ENCODE assay signal across 9 mouse cellular contexts in genomic region chr7:105762517-105763270, GRCm38 (mm10). TPM values are rescaled to one million over a fixed set of nuclear protein-coding genes. Genes with fewer than 3 reads are reported as not detected.
A peak's percentile ranks its signal among the peaks of the same experiment; 100 is the strongest.
DNase-seq lines count a peak whose midpoint lies in the region; ATAC-seq lines count a peak whose summit lies in the region.
"Had no signal": no experiment of that assay in that cellular context is flagged by ENCODE, and none has a peak within 500 bp of the region (broad histone marks: within the 10 kb centered on the region; RNA-seq: fewer than 3 reads in every experiment).

No protein-coding gene starts in this region.

- peak overlapping the region; percentile 30; the same call in 1 of the 2 replicates for H3K9ac ChIP-seq in heart, embryonic 12.5 days
- H3K9ac ChIP-seq in neural tube, embryonic 12.5 days = no peak overlapping the region
- H3K9ac ChIP-seq in liver, embryonic 13.5 days = peak overlapping the region; percentile 22; the same call in 1 of the 2 replicates
- no peak overlapping the region for H3K9ac ChIP-seq in stomach, embryonic 16.5 days (ENCODE audit: low read length)
- H3K9ac ChIP-seq: neural tube, embryonic 13.5 days had no signal

- H3K27me3 ChIP-seq in heart, embryonic 12.5 days (replicated peaks) = peaks cover 34% of the 10 kb centered on the region
- H3K27me3 ChIP-seq in neural tube, embryonic 12.5 days (replicated peaks) = peaks cover 28% of the 10 kb centered on the region
- H3K27me3 ChIP-seq in liver, embryonic 13.5 days = peaks cover 37% of the 10 kb centered on the region
- H3K27me3 ChIP-seq in stomach, embryonic 16.5 days (ENCODE audit: control insufficient read depth, insufficient read depth, low read length) = no peaks in the 10 kb centered on the region

- H3K27ac ChIP-seq in heart, embryonic 12.5 days (ENCODE audit: poor library complexity, severe bottlenecking) = no peak overlapping the region
- no peak overlapping the region for H3K27ac ChIP-seq in neural tube, embryonic 12.5 days
- H3K27ac ChIP-seq in liver, embryonic 13.5 days = no peak overlapping the region
- H3K27ac ChIP-seq in stomach, embryonic 16.5 days (ENCODE audit: low read length) = no peak overlapping the region
- H3K27ac ChIP-seq: neural tube, embryonic 13.5 days had no signal

- ATAC-seq in heart, embryonic 12.5 days (ENCODE audit: insufficient number of reproducible peaks, low FRiP score) = 0 out of 2 replicates have a peak, but pooled peaks have one; percentile 10
- ATAC-seq in neural tube, embryonic 12.5 days (ENCODE audit: low FRiP score, low read depth) = no peak; the same call in 1 of the 2 replicates
- ATAC-seq in liver, embryonic 13.5 days (ENCODE audit: low read depth) = no peak
- ATAC-seq in stomach, embryonic 16.5 days (ENCODE audit: insufficient read depth, low FRiP score) = no peak; the same call in 1 of the 2 replicates

- H3K4me1 ChIP-seq in heart, embryonic 12.5 days (replicated peaks) = peaks cover 11% of the 10 kb centered on the region
- H3K4me1 ChIP-seq in neural tube, embryonic 12.5 days = peaks cover 5% of the 10 kb centered on the region; the same call in 1 of the 2 replicates
- H3K4me1 ChIP-seq in liver, embryonic 13.5 days (replicated peaks) = peaks cover 19% of the 10 kb centered on the region
- peaks cover 4% of the 10 kb centered on the region; the same call in 1 of the 2 replicates for H3K4me1 ChIP-seq in stomach, embryonic 16.5 days (ENCODE audit: control insufficient read depth, insufficient read depth, low read length)

- H3K9me3 ChIP-seq in heart, embryonic 12.5 days (replicated peaks) = no peaks in the 10 kb centered on the region
- H3K9me3 ChIP-seq in neural tube, embryonic 12.5 days = no peaks in the 10 kb centered on the region
- no peaks in the 10 kb centered on the region for H3K9me3 ChIP-seq in liver, embryonic 13.5 days (replicated peaks)
- no peaks in the 10 kb centered on the region for H3K9me3 ChIP-seq in stomach, embryonic 16.5 days (replicated peaks; ENCODE audit: control insufficient read depth, low read length)
- H3K9me3 ChIP-seq: neural tube, embryonic 13.5 days had no signal

- peaks cover 64% of the 10 kb centered on the region for H3K36me3 ChIP-seq in heart, embryonic 12.5 days
- peaks cover 79% of the 10 kb centered on the region for H3K36me3 ChIP-seq in neural tube, embryonic 12.5 days
- H3K36me3 ChIP-seq in liver, embryonic 13.5 days = 0 out of 2 replicates have a peak, but pooled peaks cover 4% of the 10 kb centered on the region
- peaks cover 19% of the 10 kb centered on the region for H3K36me3 ChIP-seq in stomach, embryonic 16.5 days (ENCODE audit: control insufficient read depth, insufficient read depth, low read length)

- H3K4me2 ChIP-seq in heart, embryonic 12.5 days = peak overlapping the region; percentile 81
- peak overlapping the region; percentile 16; the same call in 1 of the 2 replicates for H3K4me2 ChIP-seq in neural tube, embryonic 12.5 days (replicated peaks)
- H3K4me2 ChIP-seq in liver, embryonic 13.5 days = peak overlapping the region; percentile 61
- peak overlapping the region; percentile 56 for H3K4me2 ChIP-seq in stomach, embryonic 16.5 days (ENCODE audit: low read depth, low read length)
- H3K4me2 ChIP-seq: neural tube, embryonic 13.5 days had no signal

- WGBS in heart, embryonic 12.5 days = 29% methylated on average over 55 of the region's 55 CpGs
- 22% methylated on average over 55 of the region's 55 CpGs for WGBS in neural tube, embryonic 12.5 days
- 12% methylated on average over 55 of the region's 55 CpGs for WGBS in liver, embryonic 13.5 days (ENCODE audit: insufficient replicate concordance)
- WGBS in stomach, embryonic 16.5 days = 38% methylated on average over 55 of the region's 55 CpGs

- DNase-seq in heart, adult 8-10 months (ENCODE audit: low spot score) = no peak
- DNase-seq in neural tube, embryonic 10.5 days (ENCODE audit: extremely low spot score, low spot score) = no peak
- DNase-seq in liver, embryonic 13.5 days = no peak
- no peak for DNase-seq in left cerebral cortex, adult 8-10 months (ENCODE audit: low spot score in 2 of 2)
- DNase-seq in embryo, embryonic 9.5 days (ENCODE audit: extremely low spot score) = no peak

- H3K4me3 ChIP-seq in heart, embryonic 12.5 days = peak overlapping the region; percentile 43
- no peak overlapping the region; the same call in 1 of the 2 replicates for H3K4me3 ChIP-seq in neural tube, embryonic 12.5 days
- peak overlapping the region; percentile 35 for H3K4me3 ChIP-seq in liver, embryonic 13.5 days (replicated peaks)
- H3K4me3 ChIP-seq in stomach, embryonic 16.5 days (replicated peaks; ENCODE audit: low read length) = peak overlapping the region; percentile 25
- H3K4me3 ChIP-seq: neural tube, embryonic 13.5 days had no signal

RNA-seq across cellular contexts. Expression of gene Tpp1, which starts 10.7 kb away (rescaled TPM):
- polyA plus RNA-seq in heart, embryonic 12.5 days (2016; fragmentation: Nextera tagmentation; extraction: Ambion mirVana) = 87.7 and 97.8 TPM in 2 replicates
- 10 to 100 TPM; 39.0 to 57.8 (median 45.5) TPM for total RNA-seq in heart, adult 8-10 months (2022)
- polyA plus RNA-seq in neural tube, embryonic 12.5 days (2016; fragmentation: Nextera tagmentation; extraction: Ambion mirVana) = 37.4 and 40.3 TPM in 2 replicates
- 51.2 and 63.6 TPM in 2 replicates for polyA plus RNA-seq in liver, embryonic 13.5 days (2015; fragmentation: Nextera tagmentation; extraction: Ambion mirVana)
- 77.3 and 82.8 TPM in 2 replicates for polyA plus RNA-seq in stomach, embryonic 16.5 days (2015; fragmentation: Nextera tagmentation; extraction: Ambion mirVana)
- total RNA-seq in left cerebral cortex, adult 8-10 months (2022) = 10 to 100 TPM; 62.2 to 81.2 (median 67.1) TPM

RNA-seq across cellular contexts. Expression of gene Taf10, which starts 18.5 kb away (rescaled TPM):
- 142 and 160 TPM in 2 replicates for polyA plus RNA-seq in heart, embryonic 12.5 days (2016; fragmentation: Nextera tagmentation; extraction: Ambion mirVana)
- 100 to 1,000 TPM; 102 to 119 (median 112) TPM for total RNA-seq in heart, adult 8-10 months (2022)
- 165 and 171 TPM in 2 replicates for polyA plus RNA-seq in neural tube, embryonic 12.5 days (2016; fragmentation: Nextera tagmentation; extraction: Ambion mirVana)
- 130 and 158 TPM in 2 replicates for polyA plus RNA-seq in liver, embryonic 13.5 days (2015; fragmentation: Nextera tagmentation; extraction: Ambion mirVana)
- polyA plus RNA-seq in stomach, embryonic 16.5 days (2015; fragmentation: Nextera tagmentation; extraction: Ambion mirVana) = 72.5 and 73.2 TPM in 2 replicates
- 100 to 1,000 TPM in 3 of 4 experiments, 10 to 100 TPM in 1; 97.4 to 118 (median 113) TPM for total RNA-seq in left cerebral cortex, adult 8-10 months (2022)

RNA-seq across cellular contexts. Expression of gene Dchs1, which starts 24.8 kb away (rescaled TPM):
- 8.7 and 9.4 TPM in 2 replicates for polyA plus RNA-seq in heart, embryonic 12.5 days (2016; fragmentation: Nextera tagmentation; extraction: Ambion mirVana)
- 1 to 10 TPM; 4.3 to 8.7 (median 7.3) TPM for total RNA-seq in heart, adult 8-10 months (2022)
- polyA plus RNA-seq in neural tube, embryonic 12.5 days (2016; fragmentation: Nextera tagmentation; extraction: Ambion mirVana) = 20.4 and 20.6 TPM in 2 replicates
- 0.73 and 0.74 TPM in 2 replicates for polyA plus RNA-seq in liver, embryonic 13.5 days (2015; fragmentation: Nextera tagmentation; extraction: Ambion mirVana)
- 7.4 and 7.7 TPM in 2 replicates for polyA plus RNA-seq in stomach, embryonic 16.5 days (2015; fragmentation: Nextera tagmentation; extraction: Ambion mirVana)
- 10 to 100 TPM in 1 of 4 experiments, 1 to 10 TPM in 3; 9.1 to 10.2 (median 9.5) TPM for total RNA-seq in left cerebral cortex, adult 8-10 months (2022)

RNA-seq across cellular contexts. Expression of gene Rrp8, which starts 25.5 kb away (rescaled TPM):
- 29.1 and 30.9 TPM in 2 replicates for polyA plus RNA-seq in heart, embryonic 12.5 days (2016; fragmentation: Nextera tagmentation; extraction: Ambion mirVana)
- 10 to 100 TPM in 3 of 4 experiments, 1 to 10 TPM in 1; 8.8 to 10.4 (median 10.2) TPM for total RNA-seq in heart, adult 8-10 months (2022)
- polyA plus RNA-seq in neural tube, embryonic 12.5 days (2016; fragmentation: Nextera tagmentation; extraction: Ambion mirVana) = 31.4 and 32.3 TPM in 2 replicates
- 25.2 and 27.4 TPM in 2 replicates for polyA plus RNA-seq in liver, embryonic 13.5 days (2015; fragmentation: Nextera tagmentation; extraction: Ambion mirVana)
- 33.4 and 35.7 TPM in 2 replicates for polyA plus RNA-seq in stomach, embryonic 16.5 days (2015; fragmentation: Nextera tagmentation; extraction: Ambion mirVana)
- 10 to 100 TPM; 12.5 to 15.5 (median 13.8) TPM for total RNA-seq in left cerebral cortex, adult 8-10 months (2022)

RNA-seq across cellular contexts. Expression of gene Ilk, which starts 26.3 kb away (rescaled TPM):
- polyA plus RNA-seq in heart, embryonic 12.5 days (2016; fragmentation: Nextera tagmentation; extraction: Ambion mirVana) = 384 and 391 TPM in 2 replicates
- 10 to 100 TPM; 74.6 to 86.7 (median 79.5) TPM for total RNA-seq in heart, adult 8-10 months (2022)
- 220 and 230 TPM in 2 replicates for polyA plus RNA-seq in neural tube, embryonic 12.5 days (2016; fragmentation: Nextera tagmentation; extraction: Ambion mirVana)
- 125 and 138 TPM in 2 replicates for polyA plus RNA-seq in liver, embryonic 13.5 days (2015; fragmentation: Nextera tagmentation; extraction: Ambion mirVana)
- polyA plus RNA-seq in stomach, embryonic 16.5 days (2015; fragmentation: Nextera tagmentation; extraction: Ambion mirVana) = 417 and 433 TPM in 2 replicates
- 10 to 100 TPM; 74.3 to 83.2 (median 81.6) TPM for total RNA-seq in left cerebral cortex, adult 8-10 months (2022)

Comparison
In these comparisons a context has a peak if more than half of its experiments do, and no peak if none do; other contexts are left out.
1. H3K4me2 ChIP-seq: peak in every context shown above with its lines; median percentile 81 in heart, embryonic 12.5 days; 61 in liver, embryonic 13.5 days; 56 in stomach, embryonic 16.5 days; 16 in neural tube, embryonic 12.5 days.
2. H3K9ac ChIP-seq: peak in heart, embryonic 12.5 days (single experiment) and liver, embryonic 13.5 days (single experiment); none in neural tube, embryonic 12.5 days (single experiment) and stomach, embryonic 16.5 days (single experiment).